Mouse (Mus musculus) cerebellum, adult 2 months (tissue): ENCODE results near the gene Prlhr.

Source experiments
- CTCF ChIP-seq: fragments of 200-500 bp; IDR thresholded peaks from 2 replicates; pipeline ENCODE4 v1.5.1; 2011; ENCODE audit warnings: low read depth, mild to moderate bottlenecking, control low read depth, low read length, moderate library complexity, borderline replicate concordance; ENCODE audit not compliant: insufficient read depth
- POLR2A ChIP-seq: fragments of 200-500 bp; IDR thresholded peaks from 2 replicates; pipeline ENCODE4 v1.6.1; 2011; ENCODE audit warnings: low read length, control low read depth, borderline replicate concordance; ENCODE audit not compliant: insufficient read depth

- TF ChIP-seq POLR2A = no peak
- TF ChIP-seq CTCF = no peak
Observed at GRCm38 (mm10) chr19:60459071-60459470, 9.0 kb downstream of the Prlhr start.
